ENCODE assay signal across 10 mouse cellular contexts in genomic region chr2:169515350-169515749, GRCm38 (mm10).
A peak's percentile ranks its signal among the peaks of the same experiment; 100 is the strongest.
DNase-seq lines count a peak whose midpoint lies in the region; ATAC-seq and TF ChIP-seq lines count a peak whose summit lies in the region.
"Had no signal": no experiment of that assay in that cellular context is flagged by ENCODE, and none has a peak within 500 bp of the region (broad histone marks: within the 10 kb centered on the region; RNA-seq: fewer than 3 reads in every experiment).

No protein-coding gene starts in this region.

- peak; percentile 4 to 22 for DNase-seq in adrenal gland, adult (ENCODE audit: inconsistent age in 2 of 2, low spot score in 1 of 2)
- DNase-seq in adrenal gland, postnatal 4 days (ENCODE audit: low spot score in 2 of 2): no peak
- DNase-seq in liver, postnatal 0 days: peak; percentile 27
- DNase-seq in lung, postnatal 36 days: peak; percentile 10
- peak; percentile 37 for DNase-seq in thymus, postnatal 4 days
- DNase-seq in cerebellum, postnatal 4 days (ENCODE audit: low spot score in 2 of 2): no peak
- DNase-seq: cerebellum, adult 9-11 months had no signal

- H3K27me3 ChIP-seq in liver, postnatal 0 days (ENCODE audit: insufficient read depth, low read length): no peaks in the 10 kb centered on the region
- H3K27me3 ChIP-seq in liver, embryonic 12.5 days (replicated peaks): no peaks in the 10 kb centered on the region
- H3K27me3 ChIP-seq in neural tube, embryonic 15.5 days (replicated peaks): no peaks in the 10 kb centered on the region
- H3K27me3 ChIP-seq: midbrain, embryonic 12.5 days had no signal

- no peaks in the 10 kb centered on the region for H3K4me1 ChIP-seq in liver, postnatal 0 days (ENCODE audit: insufficient read depth)
- no peaks in the 10 kb centered on the region for H3K4me1 ChIP-seq in liver, embryonic 12.5 days
- H3K4me1 ChIP-seq in neural tube, embryonic 15.5 days: peaks cover 4% of the 10 kb centered on the region; the same call in 1 of the 2 replicates
- H3K4me1 ChIP-seq: midbrain, embryonic 12.5 days had no signal

- H3K9me3 ChIP-seq in liver, postnatal 0 days (ENCODE audit: low read length): no peaks in the 10 kb centered on the region
- H3K9me3 ChIP-seq in liver, embryonic 12.5 days (replicated peaks): 0 out of 2 replicates have a peak, but pooled peaks cover 5% of the 10 kb centered on the region
- no peaks in the 10 kb centered on the region for H3K9me3 ChIP-seq in neural tube, embryonic 15.5 days (replicated peaks)
- H3K9me3 ChIP-seq: midbrain, embryonic 12.5 days had no signal

- H3K4me2 ChIP-seq in liver, postnatal 0 days (ENCODE audit: low read depth, low read length): no peak overlapping the region
- no peak overlapping the region for H3K4me2 ChIP-seq in liver, embryonic 12.5 days
- no peak overlapping the region for H3K4me2 ChIP-seq in neural tube, embryonic 15.5 days
- H3K4me2 ChIP-seq: midbrain, embryonic 12.5 days had no signal

- H3K36me3 ChIP-seq in liver, postnatal 0 days (replicated peaks; ENCODE audit: insufficient read depth, low read length): no peaks in the 10 kb centered on the region
- H3K36me3 ChIP-seq in liver, embryonic 12.5 days: no peaks in the 10 kb centered on the region
- no peaks in the 10 kb centered on the region for H3K36me3 ChIP-seq in neural tube, embryonic 15.5 days
- H3K36me3 ChIP-seq: midbrain, embryonic 12.5 days had no signal

- no peak for TF ChIP-seq CTCF in liver, postnatal 0 days (IDR thresholded peaks at IDR 0.05; ENCODE audit: low read depth)

- H3K4me3 ChIP-seq in liver, postnatal 0 days (ENCODE audit: low read depth, low read length): no peak overlapping the region
- H3K4me3 ChIP-seq in liver, embryonic 12.5 days: no peak overlapping the region
- H3K4me3 ChIP-seq in neural tube, embryonic 15.5 days (replicated peaks): no peak overlapping the region
- H3K4me3 ChIP-seq: midbrain, embryonic 12.5 days had no signal

- 28% methylated on average over 11 of the region's 11 CpGs for WGBS in liver, postnatal 0 days (ENCODE audit: insufficient replicate concordance)
- WGBS in liver, embryonic 12.5 days (ENCODE audit: insufficient replicate concordance): 42% methylated on average over 11 of the region's 11 CpGs
- 75% methylated on average over 11 of the region's 11 CpGs for WGBS in neural tube, embryonic 15.5 days

- 0 out of 2 replicates have a peak overlapping the region, but pooled peaks have one; percentile 48 for H3K27ac ChIP-seq in liver, postnatal 0 days (ENCODE audit: low read depth)
- no peak overlapping the region for H3K27ac ChIP-seq in liver, embryonic 12.5 days
- no peak overlapping the region for H3K27ac ChIP-seq in neural tube, embryonic 15.5 days (replicated peaks)
- H3K27ac ChIP-seq: midbrain, embryonic 12.5 days had no signal

- peak; percentile 73 for ATAC-seq in liver, postnatal 0 days
- ATAC-seq in liver, embryonic 12.5 days: no peak
- ATAC-seq in neural tube, embryonic 15.5 days (ENCODE audit: low FRiP score): no peak

- no peak overlapping the region for H3K9ac ChIP-seq in liver, postnatal 0 days (replicated peaks)
- no peak overlapping the region for H3K9ac ChIP-seq in liver, embryonic 12.5 days
- H3K9ac ChIP-seq in neural tube, embryonic 15.5 days (replicated peaks): no peak overlapping the region
- H3K9ac ChIP-seq: midbrain, embryonic 12.5 days had no signal

- peak; percentile 36; the same call in 1 of the 2 replicates for TF ChIP-seq EP300 in liver, postnatal 0 days (IDR thresholded peaks at IDR 0.05; ENCODE audit: low read depth)

Comparison
In these comparisons a context has a peak if more than half of its experiments do, and no peak if none do; other contexts are left out.
1. DNase-seq: peak in adrenal gland, adult (2 of 2), liver, postnatal 0 days (single experiment), lung, postnatal 36 days (single experiment) and thymus, postnatal 4 days (single experiment); none in adrenal gland, postnatal 4 days (0 of 2) and cerebellum, postnatal 4 days (0 of 2).